Mouse (Mus musculus): ENCODE data around the gene Eme2.

- TF ChIP-seq CTCF (IDR thresholded peaks at IDR 0.05; ENCODE audit: control insufficient read depth, insufficient read depth, insufficient read length) = no peak
- no peak for TF ChIP-seq CEBPB (IDR thresholded peaks at IDR 0.05; ENCODE audit: low read depth)
- TF ChIP-seq USF1 (IDR thresholded peaks at IDR 0.05; ENCODE audit: low read depth) = no peak
Measured at GRCm38 (mm10) chr17:24894995-24895547, at the start of gene Eme2, which contains the start of gene Mrps34.

Data from C2C12 (cell line).